Comparison of ENCODE assay signal across 24 mouse cellular contexts in genomic region chr7:16397465-16397864, GRCm38 (mm10). TPM values are rescaled to one million over a fixed set of nuclear protein-coding genes. Genes with fewer than 3 reads are reported as not detected.
DNase-seq lines count a peak whose midpoint lies in the region; ATAC-seq and TF ChIP-seq lines count a peak whose summit lies in the region.
"Had no signal": no experiment of that assay in that cellular context is flagged by ENCODE, and none has a peak within 500 bp of the region (broad histone marks: within the 10 kb centered on the region; RNA-seq: fewer than 3 reads in every experiment).

No protein-coding gene starts in this region.

- no peak for TF ChIP-seq CTCF in intestine, postnatal 0 days (IDR thresholded peaks at IDR 0.05; ENCODE audit: low read depth)

- H3K4me1 ChIP-seq in intestine, postnatal 0 days (replicated peaks; ENCODE audit: control insufficient read depth, insufficient read depth, low read length) = peaks cover 6% of the 10 kb centered on the region; the same call in 1 of the 2 replicates
- peaks cover 4% of the 10 kb centered on the region for H3K4me1 ChIP-seq in intestine, embryonic 16.5 days (ENCODE audit: control insufficient read depth, insufficient read depth, low read length)
- H3K4me1 ChIP-seq in liver, embryonic 15.5 days (replicated peaks) = peaks cover 16% of the 10 kb centered on the region

- no peaks in the 10 kb centered on the region for H3K27me3 ChIP-seq in intestine, postnatal 0 days (replicated peaks; ENCODE audit: control insufficient read depth, insufficient read depth, low read length)
- no peaks in the 10 kb centered on the region for H3K27me3 ChIP-seq in intestine, embryonic 16.5 days (replicated peaks; ENCODE audit: control insufficient read depth, insufficient read depth, low read length)
- no peaks in the 10 kb centered on the region for H3K27me3 ChIP-seq in liver, embryonic 15.5 days
- H3K27me3 ChIP-seq: embryonic facial prominence, embryonic 12.5 days; forebrain, embryonic 13.5 days; forebrain, embryonic 15.5 days; Patski had no signal

- H3K4me2 ChIP-seq in intestine, postnatal 0 days (replicated peaks; ENCODE audit: low read depth) = no peak overlapping the region
- no peak overlapping the region for H3K4me2 ChIP-seq in intestine, embryonic 16.5 days (ENCODE audit: low read depth, low read length)
- no peak overlapping the region for H3K4me2 ChIP-seq in liver, embryonic 15.5 days
- H3K4me2 ChIP-seq: embryonic facial prominence, embryonic 12.5 days; forebrain, embryonic 13.5 days; forebrain, embryonic 15.5 days had no signal

- no peak for DNase-seq in liver
- DNase-seq in induced T-regulatory cell, adult 2 months (ENCODE audit: low read depth) = peak; percentile 18
- DNase-seq in layer of hippocampus, postnatal 10 days (ENCODE audit: low spot score in 2 of 2) = no peak
- no peak for DNase-seq in right cerebral cortex, postnatal 4 days
- DNase-seq: adrenal gland, adult 8-10 months; adrenal gland, postnatal 14 days; adrenal gland, postnatal 36 days; B cell, adult 2 months; cerebellum, adult 11-12 months; cerebellum, adult 8-10 months; cerebellum, postnatal 10 days; cerebellum, postnatal 25 days; forebrain, postnatal 0 days had no signal

- H3K36me3 ChIP-seq in intestine, postnatal 0 days (ENCODE audit: control insufficient read depth, insufficient read depth) = no peaks in the 10 kb centered on the region
- no peaks in the 10 kb centered on the region for H3K36me3 ChIP-seq in intestine, embryonic 16.5 days (ENCODE audit: control insufficient read depth, insufficient read depth, low read length)
- no peaks in the 10 kb centered on the region for H3K36me3 ChIP-seq in liver, embryonic 15.5 days (replicated peaks)
- H3K36me3 ChIP-seq: embryonic facial prominence, embryonic 10.5 days; embryonic facial prominence, embryonic 12.5 days; forebrain, embryonic 15.5 days had no signal

- 66% methylated on average over 4 of the region's 4 CpGs for WGBS in intestine, postnatal 0 days
- 80% methylated on average over 4 of the region's 4 CpGs for WGBS in intestine, embryonic 16.5 days
- WGBS in liver, embryonic 15.5 days (ENCODE audit: insufficient replicate concordance) = 39% methylated on average over 4 of the region's 4 CpGs

- no peaks in the 10 kb centered on the region for H3K9me3 ChIP-seq in intestine, postnatal 0 days (ENCODE audit: control insufficient read depth)
- no peaks in the 10 kb centered on the region for H3K9me3 ChIP-seq in intestine, embryonic 16.5 days (ENCODE audit: control insufficient read depth, low read length)
- no peaks in the 10 kb centered on the region for H3K9me3 ChIP-seq in liver, embryonic 15.5 days (replicated peaks)
- H3K9me3 ChIP-seq: embryonic facial prominence, embryonic 10.5 days; embryonic facial prominence, embryonic 12.5 days; forebrain, embryonic 13.5 days; forebrain, embryonic 15.5 days; G1E had no signal

- ATAC-seq in intestine, postnatal 0 days = no peak
- no peak for ATAC-seq in intestine, embryonic 16.5 days
- ATAC-seq in liver, embryonic 15.5 days (ENCODE audit: insufficient read depth) = no peak
- ATAC-seq: activated CD4-positive, CD25-positive, alpha-beta regulatory T cell, adult 4 months; CD4-positive, CD25-positive, alpha-beta regulatory T cell, adult 4 months; forebrain, embryonic 13.5 days; forebrain, embryonic 15.5 days; forebrain, postnatal 0 days; Patski had no signal

- H3K9ac ChIP-seq in intestine, postnatal 0 days (ENCODE audit: low read depth, low read length) = no peak overlapping the region
- H3K9ac ChIP-seq in intestine, embryonic 16.5 days (ENCODE audit: low read depth, low read length) = no peak overlapping the region
- H3K9ac ChIP-seq in liver, embryonic 15.5 days = no peak overlapping the region
- H3K9ac ChIP-seq: embryonic facial prominence, embryonic 12.5 days; forebrain, embryonic 13.5 days; forebrain, embryonic 15.5 days; forebrain, postnatal 0 days had no signal

- 0 out of 2 replicates have a peak overlapping the region, but pooled peaks have one; percentile 28 for H3K27ac ChIP-seq in intestine, postnatal 0 days (ENCODE audit: low read depth, low read length)
- H3K27ac ChIP-seq in intestine, embryonic 16.5 days (ENCODE audit: low read length) = no peak overlapping the region
- 0 out of 2 replicates have a peak overlapping the region, but pooled peaks have one; percentile 11 for H3K27ac ChIP-seq in liver, embryonic 15.5 days (replicated peaks)
- H3K27ac ChIP-seq: embryonic facial prominence, embryonic 10.5 days; embryonic facial prominence, embryonic 12.5 days; forebrain, embryonic 13.5 days; forebrain, embryonic 15.5 days had no signal

- no peak overlapping the region for H3K4me3 ChIP-seq in intestine, postnatal 0 days (ENCODE audit: low read depth, low read length)
- no peak overlapping the region for H3K4me3 ChIP-seq in intestine, embryonic 16.5 days (ENCODE audit: low read length)
- H3K4me3 ChIP-seq in liver, embryonic 15.5 days (replicated peaks) = no peak overlapping the region
- H3K4me3 ChIP-seq: embryonic facial prominence, embryonic 10.5 days; embryonic facial prominence, embryonic 12.5 days; forebrain, embryonic 13.5 days; forebrain, embryonic 15.5 days had no signal

RNA-seq across cellular contexts. Expression of gene Zc3h4, which starts 3.2 kb away (rescaled TPM):
- 12.9 and 13.5 TPM in 2 replicates for polyA plus RNA-seq in intestine, postnatal 0 days (2015; fragmentation: Nextera tagmentation; extraction: Ambion mirVana)
- 9.6 and 11.1 TPM in 2 replicates for polyA plus RNA-seq in intestine, embryonic 16.5 days (2015; fragmentation: Nextera tagmentation; extraction: Ambion mirVana)
- polyA plus RNA-seq in liver, embryonic 15.5 days (2015; fragmentation: Nextera tagmentation; extraction: Ambion mirVana) = 8.0 and 10.8 TPM in 2 replicates
- 10 to 100 TPM; 46.4 to 52.8 TPM for total RNA-seq in layer of hippocampus, postnatal 10 days (2021)

RNA-seq across cellular contexts. Expression of gene Sae1, which starts 9.9 kb away (rescaled TPM):
- polyA plus RNA-seq in intestine, postnatal 0 days (2015; fragmentation: Nextera tagmentation; extraction: Ambion mirVana) = 90.7 and 91.5 TPM in 2 replicates
- polyA plus RNA-seq in intestine, embryonic 16.5 days (2015; fragmentation: Nextera tagmentation; extraction: Ambion mirVana) = 238 and 263 TPM in 2 replicates
- 97.7 and 98.0 TPM in 2 replicates for polyA plus RNA-seq in liver, embryonic 15.5 days (2015; fragmentation: Nextera tagmentation; extraction: Ambion mirVana)
- total RNA-seq in layer of hippocampus, postnatal 10 days (2021) = 100 to 1,000 TPM; 106 to 115 TPM

RNA-seq across cellular contexts. Expression of gene Tmem160, which starts 55.1 kb away (rescaled TPM):
- polyA plus RNA-seq in intestine, postnatal 0 days (2015; fragmentation: Nextera tagmentation; extraction: Ambion mirVana) = 124 and 132 TPM in 2 replicates
- polyA plus RNA-seq in intestine, embryonic 16.5 days (2015; fragmentation: Nextera tagmentation; extraction: Ambion mirVana) = 52.4 and 62.8 TPM in 2 replicates
- 28.8 and 30.4 TPM in 2 replicates for polyA plus RNA-seq in liver, embryonic 15.5 days (2015; fragmentation: Nextera tagmentation; extraction: Ambion mirVana)
- total RNA-seq in layer of hippocampus, postnatal 10 days (2021) = 100 to 1,000 TPM in 1 of 2 experiments, 10 to 100 TPM in 1; 86.4 to 103 TPM
